Mouse (Mus musculus): ENCODE measurements at regions not wholly inside any gene's neighbourhood (a gene's known extent, or its start where the extent isn't known, plus 50 kb on each side); places are given as distances from the start of the nearest gene placed in this dataset.

- DNase-seq = no peak
- intact Hi-C loops (cut with DNase I; ENCODE audit: low total_unique reads) = no loop called here
These were observed 54.7 kb downstream of the Spry2 start for GRCm38 (mm10) chr14:105841888-105842287.

- intact Hi-C loops (cut with DNase I; ENCODE audit: low total_unique reads) = no loop called here
These were observed 59.1 kb downstream of the Spry2 start for GRCm38 (mm10) chr14:105837533-105837932.

GRCm38 (mm10) chr14:105830701-105831100, 65.9 kb downstream of the Spry2 start:
- intact Hi-C loops (cut with DNase I; ENCODE audit: low total_unique reads) = no loop called here
- DNase-seq = no peak

More at GRCm38 (mm10) chr14:105837533-105837932, 59.1 kb downstream of the Spry2 start:
- DNase-seq = no peak

- intact Hi-C loops (cut with DNase I; ENCODE audit: low total_unique reads) = no loop called here
- no peak for DNase-seq
These were observed 66.3 kb downstream of the Spry2 start for GRCm38 (mm10) chr14:105830301-105830700.

GRCm38 (mm10) chr14:105823129-105823528, 73.5 kb downstream of the Spry2 start:
- intact Hi-C loops (cut with DNase I; ENCODE audit: low total_unique reads) = no loop called here
- no peak for DNase-seq

GRCm38 (mm10) chr14:105822653-105823052, 74.0 kb downstream of the Spry2 start:
- DNase-seq = no peak
- intact Hi-C loops (cut with DNase I; ENCODE audit: low total_unique reads) = no loop called here

GRCm38 (mm10) chr14:105819534-105819933, 77.1 kb downstream of the Spry2 start:
- intact Hi-C loops (cut with DNase I; ENCODE audit: low total_unique reads) = no loop called here
- DNase-seq = no peak

GRCm38 (mm10) chr14:105818841-105819240, 77.8 kb downstream of the Spry2 start:
- intact Hi-C loops (cut with DNase I; ENCODE audit: low total_unique reads) = no loop called here
- no peak for DNase-seq

GRCm38 (mm10) chr14:105817481-105817880, 79.1 kb downstream of the Spry2 start:
- DNase-seq = no peak
- intact Hi-C loops (cut with DNase I; ENCODE audit: low total_unique reads) = no loop called here

- intact Hi-C loops (cut with DNase I; ENCODE audit: low total_unique reads) = no loop called here
- DNase-seq = no peak
These were observed 80.8 kb downstream of the Spry2 start for GRCm38 (mm10) chr14:105815827-105816226.

- DNase-seq = no peak
- intact Hi-C loops (cut with DNase I; ENCODE audit: low total_unique reads) = no loop called here
These were observed 81.3 kb downstream of the Spry2 start for GRCm38 (mm10) chr14:105815281-105815680.

- DNase-seq = no peak
- intact Hi-C loops (cut with DNase I; ENCODE audit: low total_unique reads) = no loop called here
These were observed 83.0 kb downstream of the Spry2 start for GRCm38 (mm10) chr14:105813661-105814060.

- intact Hi-C loops (cut with DNase I; ENCODE audit: low total_unique reads) = no loop called here
- no peak for DNase-seq
These were observed 83.5 kb downstream of the Spry2 start for GRCm38 (mm10) chr14:105813097-105813496.

GRCm38 (mm10) chr14:105805762-105806161, 90.9 kb downstream of the Spry2 start:
- intact Hi-C loops (cut with DNase I; ENCODE audit: low total_unique reads) = no loop called here
- no peak for DNase-seq

- DNase-seq = no peak
- intact Hi-C loops (cut with DNase I; ENCODE audit: low total_unique reads) = no loop called here
These were observed 91.3 kb downstream of the Spry2 start for GRCm38 (mm10) chr14:105805362-105805761.

GRCm38 (mm10) chr14:105804761-105805160, 91.9 kb downstream of the Spry2 start:
- DNase-seq = no peak
- intact Hi-C loops (cut with DNase I; ENCODE audit: low total_unique reads) = no loop called here

- DNase-seq = no peak
- intact Hi-C loops (cut with DNase I; ENCODE audit: low total_unique reads) = no loop called here
These were observed 93.3 kb downstream of the Spry2 start for GRCm38 (mm10) chr14:105803281-105803680.

- intact Hi-C loops (cut with DNase I; ENCODE audit: low total_unique reads) = no loop called here
- DNase-seq = no peak
These were observed 93.9 kb downstream of the Spry2 start for GRCm38 (mm10) chr14:105802529-105803280.

GRCm38 (mm10) chr14:105800142-105800925, 96.3 kb downstream of the Spry2 start:
- intact Hi-C loops (cut with DNase I; ENCODE audit: low total_unique reads) = no loop called here
- no peak for DNase-seq

GRCm38 (mm10) chr14:105799401-105799861, 97.2 kb downstream of the Spry2 start:
- intact Hi-C loops (cut with DNase I; ENCODE audit: low total_unique reads) = no loop called here
- DNase-seq = no peak

Measured in gastrocnemius, postnatal 14 days (tissue).